Mouse (Mus musculus): Measurements from ENCODE around the gene Acaa1a. TPM values are rescaled to one million over a fixed set of nuclear protein-coding genes. Genes with fewer than 3 reads are reported as not detected.

The Acaa1a gene
- polyA plus RNA-seq (2015; fragmentation: Nextera tagmentation; extraction: Ambion mirVana): 92.9 and 125 TPM in 2 replicates

DNA sequence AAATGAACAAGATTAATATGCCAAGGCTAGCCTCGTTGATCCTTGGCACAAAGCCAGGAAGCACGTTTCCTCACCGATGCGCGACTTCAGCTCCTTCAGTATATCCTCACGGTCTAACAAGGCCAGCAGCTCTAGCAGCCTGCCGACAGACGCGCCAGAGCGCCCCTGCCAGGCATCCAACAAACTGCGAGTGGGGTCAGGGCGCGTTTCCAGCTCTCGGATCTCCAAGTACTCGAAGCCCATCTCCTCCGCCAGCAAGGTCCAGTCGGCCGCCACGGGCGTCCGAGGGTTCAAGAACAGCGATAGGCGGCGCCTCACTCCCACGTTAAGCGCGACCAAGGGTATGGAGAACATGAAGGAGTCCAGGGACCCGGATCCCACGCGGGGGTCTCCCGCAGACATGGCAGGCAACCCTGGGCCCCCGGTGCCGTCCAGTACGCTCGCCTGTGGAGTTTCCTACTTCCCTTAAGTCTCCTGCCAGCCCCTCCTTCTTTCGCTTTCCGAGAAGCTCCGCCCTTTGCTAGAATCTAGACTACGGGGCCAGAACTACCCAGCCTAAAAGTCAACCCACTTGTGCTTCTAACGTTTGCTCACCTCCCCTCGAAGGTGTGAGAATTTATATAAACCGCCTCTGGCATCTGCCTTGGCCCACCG, at the start of gene Acaa1a:
TSS of gene Acaa1a (plus strand) at position 119 of the 654 bp plus-strand sequence.

DNA sequence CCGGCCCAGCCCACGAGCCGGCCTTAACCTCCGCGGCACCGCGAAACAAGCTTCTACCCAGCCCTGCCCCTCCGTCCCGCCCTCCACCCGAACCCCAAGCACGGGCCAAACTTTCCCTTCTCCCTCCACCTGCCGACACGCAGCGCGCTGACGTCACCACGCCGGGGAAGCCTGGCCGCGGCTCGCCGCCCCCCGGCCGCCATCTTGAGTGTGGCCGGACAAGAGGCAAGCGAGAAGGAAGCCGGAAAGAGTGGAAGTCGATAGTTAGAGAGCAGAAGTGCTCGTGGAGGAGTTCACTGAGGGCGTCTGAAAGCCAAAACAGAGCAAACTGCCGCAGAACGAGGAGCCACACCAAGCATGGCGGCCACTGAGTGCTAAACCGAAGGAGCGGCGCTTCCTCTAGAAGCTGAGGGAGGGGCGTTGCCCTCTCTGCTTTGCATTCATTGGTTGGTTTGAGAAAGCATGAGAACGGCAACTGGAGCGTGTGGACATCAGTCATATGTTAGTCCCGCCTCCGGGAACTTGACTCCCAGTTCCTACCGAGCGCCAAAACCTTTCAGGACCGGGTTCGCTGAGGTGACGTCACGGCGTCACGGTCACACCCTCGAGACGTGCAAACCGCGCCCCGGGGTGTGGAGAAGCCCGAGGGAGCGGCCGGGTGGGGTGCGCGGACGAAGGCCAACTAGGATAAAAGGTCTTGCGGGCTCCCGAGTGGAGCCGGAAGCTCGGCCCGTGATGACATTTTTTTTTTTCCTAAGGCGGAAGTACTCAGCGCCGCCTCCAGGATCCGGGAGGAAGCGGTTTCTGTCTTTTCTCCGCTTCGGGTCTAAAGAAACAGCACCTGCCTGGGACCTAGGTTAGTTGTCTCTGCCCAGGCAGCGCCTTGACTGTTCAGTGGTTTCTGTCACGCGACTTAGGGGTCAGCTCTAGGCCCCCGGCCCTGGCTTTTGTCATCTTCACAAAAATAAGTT, 16.9 kb upstream of the Acaa1a start, which contains the start of gene Oxsr1:
TSS of gene Oxsr1 (minus strand) at position 139 of the 971 bp plus-strand sequence.

DNA sequence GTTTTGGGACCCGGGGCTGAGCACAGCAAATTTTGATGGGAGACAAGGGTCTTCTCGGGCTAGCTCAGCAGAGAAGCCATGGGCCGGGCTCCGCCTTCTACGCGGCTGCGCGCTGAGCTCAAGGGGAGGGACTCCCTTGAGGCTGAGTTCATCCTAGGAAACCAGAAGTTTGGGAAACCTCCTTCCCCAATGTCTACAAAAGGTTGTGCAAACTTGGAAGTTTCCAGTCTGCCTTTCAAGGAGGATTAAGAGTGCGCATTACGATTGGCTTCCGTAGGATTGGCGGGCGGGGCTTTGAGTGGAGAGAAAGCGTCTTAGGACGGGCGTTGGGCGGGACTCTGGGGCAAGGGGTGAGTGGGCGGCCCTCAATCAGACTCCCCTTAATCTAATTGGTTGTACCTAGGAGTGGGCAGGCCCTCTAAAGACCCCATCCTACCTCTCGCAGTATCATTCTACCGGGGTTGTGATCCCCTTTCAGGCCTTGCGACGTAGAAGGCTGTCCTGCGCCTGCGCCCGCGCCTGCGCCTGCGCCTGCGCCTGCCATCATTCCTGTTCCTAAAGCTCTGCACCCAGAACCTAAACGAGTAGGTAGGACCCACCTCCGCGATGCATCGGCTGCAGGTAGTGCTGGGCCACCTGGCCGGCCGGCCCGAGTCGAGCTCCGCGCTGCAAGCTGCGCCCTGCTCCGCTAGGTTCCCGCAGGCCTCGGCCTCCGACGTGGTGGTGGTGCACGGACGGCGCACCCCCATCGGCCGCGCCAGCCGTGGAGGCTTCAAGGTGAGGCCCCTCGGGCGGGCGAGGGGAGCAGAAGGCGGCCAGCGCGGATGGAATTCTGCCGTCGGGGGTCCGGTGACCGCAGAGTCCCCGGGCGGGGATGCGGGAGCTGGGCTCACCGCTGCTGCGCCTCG, 1.7 kb downstream of the Acaa1a start, which contains the start of gene Myd88:
TSS of gene Myd88 (minus strand) at position 503 of the 908 bp plus-strand sequence.

DNA sequence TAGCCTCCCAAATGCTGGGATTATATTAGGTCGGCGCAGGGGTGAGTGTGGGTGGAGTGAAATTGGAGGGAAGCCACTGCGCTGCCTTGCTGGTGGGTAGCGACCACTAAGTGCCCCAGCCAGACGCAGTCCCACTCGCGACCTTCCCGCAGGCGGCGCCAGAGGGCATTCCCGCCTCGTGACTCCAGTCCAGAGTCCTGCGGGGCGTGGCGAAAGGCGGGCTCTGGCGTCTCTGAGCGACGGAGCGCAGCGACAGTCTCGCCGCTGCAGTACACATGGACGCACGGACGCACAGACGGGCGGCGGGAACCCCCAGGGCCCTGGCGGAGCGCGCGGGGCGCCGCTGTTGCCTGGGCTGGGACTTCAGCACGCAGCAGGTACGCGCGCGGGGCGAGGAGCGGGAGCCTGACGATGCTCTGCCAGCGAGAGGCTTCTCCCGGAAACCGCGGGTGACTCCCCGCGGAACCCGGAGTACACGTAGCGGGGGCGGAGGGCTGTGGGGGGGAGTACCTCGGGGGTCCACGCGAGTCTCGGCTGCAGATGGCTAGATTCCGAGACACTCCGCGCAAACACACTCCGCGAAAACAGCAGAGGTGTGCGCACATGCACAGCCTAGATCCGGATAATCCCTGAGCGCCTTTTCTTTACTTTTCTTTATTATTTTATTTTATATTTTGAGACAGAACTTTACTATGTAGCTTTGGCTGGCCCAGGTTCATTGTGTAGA, 18.0 kb downstream of the Acaa1a start, which contains the start of gene Xylb:
TSS of gene Xylb (plus strand) at position 51 of the 727 bp plus-strand sequence.

DNA sequence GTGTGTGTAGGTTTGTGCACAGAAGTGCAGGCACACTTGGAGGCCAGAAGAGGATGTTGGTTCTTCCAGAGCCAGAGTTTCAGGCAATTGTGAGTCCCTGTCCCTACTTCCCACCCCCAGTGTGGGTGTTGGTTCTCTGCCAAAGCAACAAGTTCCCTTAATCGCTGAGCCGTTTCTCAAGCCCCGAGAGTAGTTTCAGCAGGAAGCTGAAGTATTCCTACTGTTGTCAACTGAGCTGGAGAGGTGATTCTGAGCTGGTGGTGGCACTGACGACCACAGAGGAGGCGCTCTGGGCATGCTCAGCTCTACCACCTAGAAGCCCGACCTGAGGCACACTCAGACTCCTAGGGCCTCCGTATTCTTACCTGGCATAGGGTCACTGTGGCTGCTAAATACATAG, 25.8 kb downstream of the Acaa1a start, which contains the start of gene Slc22a14:
TSS of gene Slc22a14 (minus strand) at position 270 of the 400 bp plus-strand sequence.

Other genes with a start within 250 kb of the Acaa1a start
- gene Plcd1, start 246.2 kb upstream of the Acaa1a start, polyA plus RNA-seq (2015; fragmentation: Nextera tagmentation; extraction: Ambion mirVana): 11.3 and 13.8 TPM in 2 replicates
- 0.05 and 1.0 TPM in 2 replicates for gene Dlec1, start 237.2 kb upstream of the Acaa1a start, polyA plus RNA-seq (2015; fragmentation: Nextera tagmentation; extraction: Ambion mirVana)
- gene Acaa1b, start 182.6 kb upstream of the Acaa1a start, polyA plus RNA-seq (2015; fragmentation: Nextera tagmentation; extraction: Ambion mirVana): 11.8 and 14.9 TPM in 2 replicates
- gene Gm47289, start 180.5 kb upstream of the Acaa1a start, polyA plus RNA-seq (2015; fragmentation: Nextera tagmentation; extraction: Ambion mirVana): not detected in 2 replicates
- 0.19 TPM in 1 of 2 replicates, not detected in the other for gene Slc22a13, start 130.6 kb upstream of the Acaa1a start, polyA plus RNA-seq (2015; fragmentation: Nextera tagmentation; extraction: Ambion mirVana)
- gene Oxsr1, start 17.2 kb upstream of the Acaa1a start, polyA plus RNA-seq (2015; fragmentation: Nextera tagmentation; extraction: Ambion mirVana): 6.9 and 7.5 TPM in 2 replicates
- 34.7 and 35.9 TPM in 2 replicates for gene Myd88, start 1.7 kb downstream of the Acaa1a start, polyA plus RNA-seq (2015; fragmentation: Nextera tagmentation; extraction: Ambion mirVana)
- 2.1 and 3.4 TPM in 2 replicates for gene Xylb, start 17.7 kb downstream of the Acaa1a start, polyA plus RNA-seq (2015; fragmentation: Nextera tagmentation; extraction: Ambion mirVana)
- gene Slc22a14, start 25.9 kb downstream of the Acaa1a start, polyA plus RNA-seq (2015; fragmentation: Nextera tagmentation; extraction: Ambion mirVana): 0.36 and 0.50 TPM in 2 replicates
- gene Acvr2b, start 62.4 kb downstream of the Acaa1a start, polyA plus RNA-seq (2015; fragmentation: Nextera tagmentation; extraction: Ambion mirVana): 10.6 and 16.6 TPM in 2 replicates
- 6.9 and 7.5 TPM in 2 replicates for gene Exog, start 105.3 kb downstream of the Acaa1a start, polyA plus RNA-seq (2015; fragmentation: Nextera tagmentation; extraction: Ambion mirVana)
- gene Scn5a, start 239.3 kb downstream of the Acaa1a start, polyA plus RNA-seq (2015; fragmentation: Nextera tagmentation; extraction: Ambion mirVana): 0.08 and 0.14 TPM in 2 replicates

Data from adrenal gland, postnatal 0 days (tissue).